Mouse (Mus musculus) neural tube, embryonic 13.5 days (tissue): Measurements from ENCODE around the gene Pitpnm1. TPM values are rescaled to one million over a fixed set of nuclear protein-coding genes. Genes with fewer than 3 reads are reported as not detected.
"Not testable (repeated sequence)": the region's sequence is repeated elsewhere in the genome, so short reads cannot be mapped to it uniquely, and the experiment has no call there.

ENCODE experiments used
- ATAC-seq: fragments of 200-750 bp; cut with Nextera tagmentation; 2 replicates; pipeline ENCODE4 v1.8.0; 2017; ENCODE audit warnings: low read depth, mild to moderate bottlenecking, moderate TSS enrichment, moderate library complexity
- H3K27ac ChIP-seq: fragments of 300-500 bp; sonication (generic); replicated peaks from 2 replicates; pipeline ENCODE4 v1.5.1; 2015; ENCODE audit warnings: moderate library complexity, mild to moderate bottlenecking, inconsistent platforms
- H3K27me3 ChIP-seq: fragments of 300-500 bp; sonication (generic); 2 replicates; pipeline ENCODE4 v1.6.1; 2015; ENCODE audit warnings: mild to moderate bottlenecking, inconsistent platforms
- H3K36me3 ChIP-seq: fragments of 300-500 bp; sonication (generic); 2 replicates; pipeline ENCODE4 v1.6.1; 2015; ENCODE audit warnings: mild to moderate bottlenecking, inconsistent platforms
- H3K4me1 ChIP-seq: fragments of 300-500 bp; sonication (generic); replicated peaks from 2 replicates; pipeline ENCODE4 v1.6.1; 2015; ENCODE audit warnings: inconsistent platforms
- H3K4me2 ChIP-seq: fragments of 300-500 bp; sonication (generic); 2 replicates; pipeline ENCODE4 v1.6.1; 2015; ENCODE audit warnings: inconsistent platforms, mild to moderate bottlenecking, moderate library complexity
- H3K4me3 ChIP-seq: fragments of 300-500 bp; sonication (generic); 2 replicates; pipeline ENCODE4 v1.5.1; 2015; ENCODE audit warnings: mild to moderate bottlenecking, inconsistent platforms
- H3K9ac ChIP-seq: fragments of 300-500 bp; sonication (generic); 2 replicates; pipeline ENCODE4 v1.6.1; 2015; ENCODE audit warnings: moderate library complexity, mild to moderate bottlenecking, inconsistent platforms
- H3K9me3 ChIP-seq: fragments of 300-500 bp; sonication (generic); 2 replicates; pipeline ENCODE4 v1.6.1; 2016; ENCODE audit warnings: inconsistent platforms
- WGBS: fragments of 180-500 bp; shearing (Covaris S2); methylation state at CpG from one replicate; pipeline ENCODE4 v1.1.7; 2015; 5-methylcytosine and 5-hydroxymethylcytosine counted together
- polyA plus RNA-seq: library from polyadenylated mRNA; unstranded; fragments of >200 nt; fragmentation: Nextera tagmentation; extraction: Ambion mirVana; gene quantifications from 2 replicates; pipeline ENCODE4 v1.2.1, GENCODE M21; 2015

The Pitpnm1 gene
- polyA plus RNA-seq, 1 experiment from 2014 or later = 37.8 TPM

- not testable (repeated sequence) for H3K9me3 ChIP-seq, H3K27me3 ChIP-seq
- Histone ChIP-seq H3K9ac (peak overlapping the region; percentile 69), H3K4me1 (peaks cover 28% of the 10 kb centered on the region), H3K27ac (peak overlapping the region; percentile 49; the same call in 1 of the 2 replicates), H3K4me3 (peak overlapping the region; percentile 86), H3K36me3 (peaks cover 27% of the 10 kb centered on the region), H3K4me2 (peak overlapping the region; percentile 78)
- peak; percentile 32 for ATAC-seq
- WGBS = 10% methylated on average over 4 of the region's 4 CpGs
Observed at GRCm38 (mm10) chr19:4125268-4125667, 25.5 kb downstream of the Pitpnm1 start.

GRCm38 (mm10) chr19:4125741-4126696 is 26.2 kb downstream of the Pitpnm1 start, which contains the start of gene Aip:
TSS of gene Aip (minus strand) at chr19:4125858.
- Histone ChIP-seq H3K4me3 (peak within 1 kb of the TSS; percentile 86), H3K27ac (peak within 1 kb of the TSS; percentile 80), H3K9ac (peak within 1 kb of the TSS; percentile 93), H3K36me3 (peaks cover 34% of the 10 kb centered on the region), H3K27me3 (no peaks in the 10 kb centered on the region), H3K9me3 (no peaks in the 10 kb centered on the region), H3K4me2 (peak within 1 kb of the TSS; percentile 78), H3K4me1 (peaks cover 22% of the 10 kb centered on the region)
- ATAC-seq = peak; percentile 92
- WGBS = under 1% methylated on average over 64 of the region's 64 CpGs

- Histone ChIP-seq H3K4me2 (peak overlapping the region; percentile 78), H3K4me1 (peaks cover 22% of the 10 kb centered on the region), H3K9me3 (no peaks in the 10 kb centered on the region), H3K36me3 (peaks cover 43% of the 10 kb centered on the region), H3K9ac (peak overlapping the region; percentile 93), H3K27ac (peak overlapping the region; percentile 80), H3K27me3 (no peaks in the 10 kb centered on the region), H3K4me3 (peak overlapping the region; percentile 86)
- WGBS = 74% methylated on average over 7 of the region's 7 CpGs
- ATAC-seq = no peak
Observed at GRCm38 (mm10) chr19:4126759-4127495, 27.1 kb downstream of the Pitpnm1 start.

- H3K9me3 ChIP-seq = no peaks in the 10 kb centered on the region
- H3K4me3 ChIP-seq = no peak overlapping the region
- no peak overlapping the region for H3K27ac ChIP-seq
- ATAC-seq = no peak
- no peak overlapping the region for H3K9ac ChIP-seq
- H3K36me3 ChIP-seq = peaks cover 59% of the 10 kb centered on the region
- WGBS = 94% methylated on average over 7 of the region's 7 CpGs
- H3K27me3 ChIP-seq = no peaks in the 10 kb centered on the region
- peaks cover 22% of the 10 kb centered on the region for H3K4me1 ChIP-seq
- no peak overlapping the region for H3K4me2 ChIP-seq
Observed at GRCm38 (mm10) chr19:4129462-4129861, 29.7 kb downstream of the Pitpnm1 start.

GRCm38 (mm10) chr19:4130106-4130505 is 30.3 kb downstream of the Pitpnm1 start:
- Histone ChIP-seq H3K36me3 (peaks cover 59% of the 10 kb centered on the region), H3K9ac (no peak overlapping the region), H3K27me3 (no peaks in the 10 kb centered on the region), H3K4me1 (peaks cover 19% of the 10 kb centered on the region), H3K4me3 (no peak overlapping the region), H3K4me2 (no peak overlapping the region), H3K27ac (no peak overlapping the region), H3K9me3 (no peaks in the 10 kb centered on the region)
- no peak for ATAC-seq
- WGBS = 87% methylated on average over 4 of the region's 4 CpGs

GRCm38 (mm10) chr19:4131075-4131474 is 31.3 kb downstream of the Pitpnm1 start:
- H3K4me1 ChIP-seq = peaks cover 17% of the 10 kb centered on the region
- no peaks in the 10 kb centered on the region for H3K27me3 ChIP-seq
- ATAC-seq = no peak
- H3K4me3 ChIP-seq = no peak overlapping the region
- H3K9me3 ChIP-seq = no peaks in the 10 kb centered on the region
- peaks cover 59% of the 10 kb centered on the region for H3K36me3 ChIP-seq
- H3K27ac ChIP-seq = no peak overlapping the region
- H3K9ac ChIP-seq = no peak overlapping the region
- no peak overlapping the region for H3K4me2 ChIP-seq
- 95% methylated on average over 5 of the region's 5 CpGs for WGBS

GRCm38 (mm10) chr19:4131768-4132167 is 32.0 kb downstream of the Pitpnm1 start:
- ATAC-seq = no peak
- Histone ChIP-seq H3K27ac (no peak overlapping the region), H3K36me3 (peaks cover 59% of the 10 kb centered on the region), H3K4me2 (no peak overlapping the region), H3K27me3 (no peaks in the 10 kb centered on the region), H3K9ac (no peak overlapping the region), H3K9me3 (no peaks in the 10 kb centered on the region), H3K4me1 (peaks cover 10% of the 10 kb centered on the region), H3K4me3 (no peak overlapping the region)
- WGBS = 84% methylated on average over 2 of the region's 2 CpGs

- ATAC-seq = no peak
- 88% methylated on average over 4 of the region's 4 CpGs for WGBS
- no peak overlapping the region for H3K9ac ChIP-seq
- no peaks in the 10 kb centered on the region for H3K9me3 ChIP-seq
- peaks cover 8% of the 10 kb centered on the region; the same call in 1 of the 2 replicates for H3K4me1 ChIP-seq
- H3K36me3 ChIP-seq = peaks cover 40% of the 10 kb centered on the region
- H3K4me3 ChIP-seq = no peak overlapping the region
- H3K27me3 ChIP-seq = no peaks in the 10 kb centered on the region
- H3K27ac ChIP-seq = no peak overlapping the region
- H3K4me2 ChIP-seq = no peak overlapping the region
Observed at GRCm38 (mm10) chr19:4134354-4134753, 34.6 kb downstream of the Pitpnm1 start.

GRCm38 (mm10) chr19:4135229-4135962 is 35.6 kb downstream of the Pitpnm1 start:
- not testable (repeated sequence) for H3K27ac ChIP-seq, H3K9ac ChIP-seq, H3K9me3 ChIP-seq, H3K4me3 ChIP-seq, H3K4me2 ChIP-seq, ATAC-seq, H3K27me3 ChIP-seq
- H3K4me1 ChIP-seq = peaks cover 10% of the 10 kb centered on the region; the same call in 1 of the 2 replicates
- 78% methylated on average over 6 of the region's 6 CpGs for WGBS
- peaks cover 31% of the 10 kb centered on the region for H3K36me3 ChIP-seq

- H3K4me2 ChIP-seq, ATAC-seq: not testable (repeated sequence)
- WGBS = 25% methylated on average over 8 of the region's 8 CpGs
Observed at GRCm38 (mm10) chr19:4135963-4136345, 36.2 kb downstream of the Pitpnm1 start.

GRCm38 (mm10) chr19:4136463-4136862 is 36.7 kb downstream of the Pitpnm1 start:
- no peaks in the 10 kb centered on the region for H3K27me3 ChIP-seq
- no peak overlapping the region for H3K4me2 ChIP-seq
- H3K9me3 ChIP-seq = no peaks in the 10 kb centered on the region
- peaks cover 20% of the 10 kb centered on the region for H3K36me3 ChIP-seq
- peaks cover 10% of the 10 kb centered on the region; the same call in 1 of the 2 replicates for H3K4me1 ChIP-seq
- no peak for ATAC-seq
- H3K27ac ChIP-seq = no peak overlapping the region
- no peak overlapping the region for H3K9ac ChIP-seq
- no peak overlapping the region for H3K4me3 ChIP-seq
- WGBS = 82% methylated on average over 5 of the region's 5 CpGs

More at GRCm38 (mm10) chr19:4135963-4136345, 36.2 kb downstream of the Pitpnm1 start:
- H3K36me3 ChIP-seq = peaks cover 26% of the 10 kb centered on the region
- H3K9ac ChIP-seq, H3K27me3 ChIP-seq, H3K27ac ChIP-seq, H3K9me3 ChIP-seq, H3K4me3 ChIP-seq: not testable (repeated sequence)
- H3K4me1 ChIP-seq = peaks cover 10% of the 10 kb centered on the region; the same call in 1 of the 2 replicates
